Mouse (Mus musculus) neural tube, embryonic 11.5 days (tissue): ENCODE results near the gene Tmem47. TPM values are rescaled to one million over a fixed set of nuclear protein-coding genes. Genes with fewer than 3 reads are reported as not detected.

Experiments
- ATAC-seq: fragments of 200-750 bp; cut with Nextera tagmentation; 2 replicates; pipeline ENCODE4 v1.8.0; 2017; ENCODE audit warnings: moderate number of reproducible peaks, mild to moderate bottlenecking, moderate TSS enrichment, moderate library complexity; ENCODE audit not compliant: insufficient read depth, low FRiP score, low TSS enrichment
- DNase-seq: peaks from one replicate; pipeline ENCODE4 v3.0.0-alpha.2; 2015; ENCODE audit warnings: low spot score
- H3K27ac ChIP-seq: fragments of 300-500 bp; sonication (generic); 2 replicates; pipeline ENCODE4 v1.5.1; 2014; ENCODE audit warnings: low read depth, mild to moderate bottlenecking, low read length
- H3K27me3 ChIP-seq: fragments of 300-500 bp; sonication (generic); 2 replicates; pipeline ENCODE4 v1.6.1; 2014; ENCODE audit warnings: mild to moderate bottlenecking, low read length, mixed read lengths; ENCODE audit not compliant: control insufficient read depth, insufficient read depth
- H3K36me3 ChIP-seq: fragments of 300-500 bp; sonication (generic); 2 replicates; pipeline ENCODE4 v1.6.1; 2014; ENCODE audit warnings: mild to moderate bottlenecking, low read length, moderate library complexity, mixed read lengths; ENCODE audit not compliant: control insufficient read depth, insufficient read depth
- H3K4me1 ChIP-seq: fragments of 300-500 bp; sonication (generic); 2 replicates; pipeline ENCODE4 v1.6.1; 2014; ENCODE audit warnings: low read length, mixed read lengths; ENCODE audit not compliant: control insufficient read depth, insufficient read depth
- H3K4me2 ChIP-seq: fragments of 300-500 bp; sonication (generic); 2 replicates; pipeline ENCODE4 v1.6.1; 2014; ENCODE audit warnings: low read depth, mild to moderate bottlenecking, moderate library complexity
- H3K4me3 ChIP-seq: fragments of 300-500 bp; sonication (generic); 2 replicates; pipeline ENCODE4 v1.5.1; 2014; ENCODE audit warnings: low read depth, low read length
- H3K9ac ChIP-seq: fragments of 300-500 bp; sonication (generic); 2 replicates; pipeline ENCODE4 v1.6.1; 2014; ENCODE audit warnings: mild to moderate bottlenecking, low read length
- H3K9me3 ChIP-seq: fragments of 300-500 bp; sonication (generic); 2 replicates; pipeline ENCODE4 v1.6.1; 2016; ENCODE audit warnings: low read length; ENCODE audit not compliant: control insufficient read depth
- WGBS: fragments of 180-500 bp; shearing (Covaris S2); extraction: QIAGEN DNeasy Blood & Tissue Kit; methylation state at CpG from one replicate; pipeline ENCODE4 v1.1.7; 2014; 5-methylcytosine and 5-hydroxymethylcytosine counted together
- polyA plus RNA-seq: library from polyadenylated mRNA; unstranded; fragments of >200 nt; fragmentation: Nextera tagmentation; extraction: Ambion mirVana; gene quantifications from 2 replicates; pipeline ENCODE4 v1.2.1, GENCODE M21; 2014

Gene Tmem47
- polyA plus RNA-seq, 1 experiment from 2014 or later: 72.5 TPM

GRCm38 (mm10) chrX:81147416-81147815 is 76.9 kb downstream of the Tmem47 start:
- no peak overlapping the region for H3K4me2 ChIP-seq
- 73% methylated on average over 1 of the region's 1 CpGs for WGBS
- H3K27me3 ChIP-seq: no peaks in the 10 kb centered on the region
- H3K9me3 ChIP-seq: no peaks in the 10 kb centered on the region
- no peaks in the 10 kb centered on the region for H3K36me3 ChIP-seq
- DNase-seq (no peak), ATAC-seq (no peak)
- no peak overlapping the region for H3K9ac ChIP-seq
- H3K4me1 ChIP-seq: no peaks in the 10 kb centered on the region
- no peak overlapping the region for H3K4me3 ChIP-seq
- H3K27ac ChIP-seq: no peak overlapping the region
